Mouse (Mus musculus) liver, embryonic 14.5 days (tissue): ENCODE results near the gene Etnk2.

Experiments
- CTCF ChIP-seq: IDR thresholded peaks from 2 replicates; pipeline ENCODE4 v1.5.1; 2016; ENCODE audit warnings: antibody characterized with exemption, low read depth, control low read depth
- EP300 ChIP-seq: IDR thresholded peaks from 2 replicates; pipeline ENCODE4 v1.6.1; 2016; ENCODE audit warnings: antibody characterized with exemption, low read depth

DNA sequence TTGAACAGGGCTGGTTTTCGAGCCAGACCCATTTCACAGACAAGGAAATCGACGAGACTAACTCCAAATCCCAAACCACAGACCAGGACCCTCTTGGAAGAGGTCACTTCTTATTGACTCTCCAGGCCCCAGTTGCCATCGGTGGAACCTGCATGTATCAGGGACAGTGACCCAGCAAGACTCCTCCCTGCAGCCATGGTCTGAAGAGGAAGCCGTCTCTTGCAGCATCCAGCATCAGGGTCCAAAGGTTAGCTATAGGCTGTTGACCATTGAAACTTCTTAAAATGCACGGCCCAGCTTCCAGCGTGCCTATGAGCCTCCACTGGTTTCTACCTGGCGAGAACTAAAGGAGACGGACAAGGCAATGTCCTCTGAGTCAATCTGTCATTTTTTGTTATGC is 46.4 kb downstream of the Etnk2 start:
- TF ChIP-seq CTCF (no peak), EP300 (no peak)
